Mouse (Mus musculus) forebrain, embryonic 11.5 days (tissue): ENCODE results near the gene Mfsd12. TPM values are rescaled to one million over a fixed set of nuclear protein-coding genes. Genes with fewer than 3 reads are reported as not detected.

ENCODE experiments used
- ATAC-seq: fragments of 200-750 bp; cut with Nextera tagmentation; replicated peaks from 2 replicates; pipeline ENCODE4 v1.8.0; 2017; ENCODE audit warnings: moderate TSS enrichment; ENCODE audit not compliant: low FRiP score
- DNase-seq: peaks from one replicate; pipeline ENCODE4 v3.0.0-alpha.2; 2017; ENCODE audit warnings: low spot score
- H3K27ac ChIP-seq: fragments of 300-500 bp; sonication (generic); 2 replicates; pipeline ENCODE4 v1.5.1; 2014; ENCODE audit warnings: low read depth, low read length
- H3K27me3 ChIP-seq: fragments of 300-500 bp; sonication (generic); 2 replicates; pipeline ENCODE4 v1.6.1; 2014; ENCODE audit warnings: mild to moderate bottlenecking, low read length, mixed read lengths; ENCODE audit not compliant: control insufficient read depth, insufficient read depth
- H3K36me3 ChIP-seq: fragments of 300-500 bp; sonication (generic); 2 replicates; pipeline ENCODE4 v1.6.1; 2014; ENCODE audit warnings: mild to moderate bottlenecking, low read length, moderate library complexity, mixed read lengths; ENCODE audit not compliant: control insufficient read depth, insufficient read depth
- H3K4me1 ChIP-seq: fragments of 300-500 bp; sonication (generic); replicated peaks from 2 replicates; pipeline ENCODE4 v1.6.1; 2014; ENCODE audit warnings: low read length, mixed read lengths; ENCODE audit not compliant: control insufficient read depth, insufficient read depth
- H3K4me2 ChIP-seq: fragments of 300-500 bp; sonication (generic); 2 replicates; pipeline ENCODE4 v1.6.1; 2014; ENCODE audit warnings: low read depth, mild to moderate bottlenecking, low read length, moderate library complexity, mixed read lengths; ENCODE audit not compliant: severe bottlenecking
- H3K4me3 ChIP-seq: fragments of 300-500 bp; sonication (generic); 2 replicates; pipeline ENCODE4 v1.5.1; 2014; ENCODE audit warnings: low read depth, low read length
- H3K9ac ChIP-seq: fragments of 300-500 bp; sonication (generic); 2 replicates; pipeline ENCODE4 v1.6.1; 2014; ENCODE audit warnings: low read length
- H3K9me3 ChIP-seq: fragments of 300-500 bp; sonication (generic); 2 replicates; pipeline ENCODE4 v1.6.1; 2016; ENCODE audit warnings: low read length, mixed read lengths; ENCODE audit not compliant: control insufficient read depth
- WGBS: fragments of 180-500 bp; shearing (Covaris S2); extraction: QIAGEN DNeasy Blood & Tissue Kit; methylation state at CpG from one replicate; pipeline ENCODE4 v1.1.7; 2014; 5-methylcytosine and 5-hydroxymethylcytosine counted together
- polyA plus RNA-seq: library from polyadenylated mRNA; unstranded; fragments of >200 nt; fragmentation: Nextera tagmentation; extraction: Ambion mirVana; gene quantifications from 2 replicates; pipeline ENCODE4 v1.2.1, GENCODE M21; 2014

Gene Mfsd12
- polyA plus RNA-seq, 1 experiment from 2014 or later, result 4.7 TPM

GRCm38 (mm10) chr10:81388505-81389055 lies 31.3 kb downstream of the Mfsd12 start, which contains the start of gene Gm48552:
TSS of gene Gm48552 (plus strand) at chr10:81389005.
- WGBS, result 95% methylated on average over 5 of the region's 5 CpGs
- H3K4me1 ChIP-seq, result peaks cover 11% of the 10 kb centered on the region
- H3K4me3 ChIP-seq, result no peak within 1 kb of the TSS
- no peak for DNase-seq
- no peaks in the 10 kb centered on the region for H3K9me3 ChIP-seq
- H3K9ac ChIP-seq, result no peak within 1 kb of the TSS
- no peak within 1 kb of the TSS for H3K27ac ChIP-seq
- no peak for ATAC-seq
- H3K4me2 ChIP-seq, result no peak within 1 kb of the TSS
- peaks cover 2% of the 10 kb centered on the region; the same call in 1 of the 2 replicates for H3K36me3 ChIP-seq
- H3K27me3 ChIP-seq, result no peaks in the 10 kb centered on the region

DNA sequence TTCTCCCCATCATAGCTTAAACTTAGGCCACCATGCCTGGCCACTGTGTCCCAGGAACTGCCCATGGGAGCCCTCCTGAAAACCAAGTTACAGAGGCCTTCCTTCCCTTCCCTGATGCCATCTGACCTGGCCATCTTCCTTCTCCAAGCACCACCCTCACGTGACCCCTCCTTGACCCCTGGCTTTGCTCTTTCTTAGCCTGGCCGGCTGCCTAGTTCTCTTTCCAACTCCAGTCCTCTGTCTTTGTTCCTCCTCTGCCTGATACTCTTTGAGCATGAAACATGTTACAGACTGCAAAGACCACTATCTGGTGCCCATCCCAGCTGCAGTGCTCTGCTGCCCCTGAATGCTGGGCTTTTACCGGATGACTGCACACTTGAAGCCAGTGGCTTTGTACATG lies 32.1 kb downstream of the Mfsd12 start:
- Histone ChIP-seq H3K36me3 (peaks cover 2% of the 10 kb centered on the region; the same call in 1 of the 2 replicates), H3K27me3 (no peaks in the 10 kb centered on the region), H3K9me3 (no peaks in the 10 kb centered on the region), H3K27ac (no peak overlapping the region), H3K4me1 (peaks cover 11% of the 10 kb centered on the region), H3K4me2 (no peak overlapping the region), H3K9ac (no peak overlapping the region), H3K4me3 (no peak overlapping the region)
- 66% methylated on average over 3 of the region's 3 CpGs for WGBS
- no peak for DNase-seq
- ATAC-seq, result no peak

- H3K4me1 ChIP-seq, result peaks cover 8% of the 10 kb centered on the region
- DNase-seq, result peak; percentile 89
- peaks cover 2% of the 10 kb centered on the region; the same call in 1 of the 2 replicates for H3K36me3 ChIP-seq
- H3K9me3 ChIP-seq, result no peaks in the 10 kb centered on the region
- H3K9ac ChIP-seq, result no peak overlapping the region
- peak; percentile 66; the same call in 1 of the 2 replicates for ATAC-seq
- H3K4me3 ChIP-seq, result no peak overlapping the region
- no peaks in the 10 kb centered on the region for H3K27me3 ChIP-seq
- 59% methylated on average over 23 of the region's 23 CpGs for WGBS
- no peak overlapping the region for H3K4me2 ChIP-seq
- no peak overlapping the region for H3K27ac ChIP-seq
Observed at GRCm38 (mm10) chr10:81389801-81390677, 32.7 kb downstream of the Mfsd12 start.

DNA sequence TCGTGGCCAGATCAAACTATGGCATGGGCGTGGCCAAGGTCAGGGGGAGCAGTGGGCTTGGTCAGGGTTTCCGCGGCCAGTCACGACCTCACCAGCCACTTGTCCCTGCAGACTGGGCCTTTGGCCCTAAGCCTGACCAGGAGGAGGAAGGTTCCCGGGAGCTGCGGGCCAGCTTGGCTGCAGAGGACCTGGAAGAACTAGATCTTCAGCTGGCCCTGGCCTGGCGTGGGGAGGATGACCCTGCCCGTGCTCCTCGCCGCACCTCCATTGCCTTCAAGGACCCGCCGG lies 33.3 kb downstream of the Mfsd12 start:
- no peak for DNase-seq
- no peak overlapping the region for H3K4me3 ChIP-seq

GRCm38 (mm10) chr10:81392270-81392669 lies 35.0 kb downstream of the Mfsd12 start:
- Histone ChIP-seq H3K27me3 (no peaks in the 10 kb centered on the region), H3K27ac (no peak overlapping the region), H3K36me3 (peaks cover 2% of the 10 kb centered on the region; the same call in 1 of the 2 replicates), H3K9me3 (no peaks in the 10 kb centered on the region), H3K4me2 (no peak overlapping the region), H3K4me1 (peaks cover 3% of the 10 kb centered on the region), H3K9ac (no peak overlapping the region), H3K4me3 (no peak overlapping the region)
- ATAC-seq, result no peak
- 81% methylated on average over 6 of the region's 6 CpGs for WGBS
- no peak for DNase-seq

More for the DNA sequence above, 33.3 kb downstream of the Mfsd12 start:
- 90% methylated on average over 13 of the region's 13 CpGs for WGBS
- Histone ChIP-seq H3K4me2 (no peak overlapping the region), H3K4me1 (peaks cover 5% of the 10 kb centered on the region; the same call in 1 of the 2 replicates), H3K9me3 (no peaks in the 10 kb centered on the region), H3K27ac (no peak overlapping the region), H3K27me3 (no peaks in the 10 kb centered on the region), H3K9ac (no peak overlapping the region), H3K36me3 (peaks cover 2% of the 10 kb centered on the region; the same call in 1 of the 2 replicates)
- no peak for ATAC-seq

DNA sequence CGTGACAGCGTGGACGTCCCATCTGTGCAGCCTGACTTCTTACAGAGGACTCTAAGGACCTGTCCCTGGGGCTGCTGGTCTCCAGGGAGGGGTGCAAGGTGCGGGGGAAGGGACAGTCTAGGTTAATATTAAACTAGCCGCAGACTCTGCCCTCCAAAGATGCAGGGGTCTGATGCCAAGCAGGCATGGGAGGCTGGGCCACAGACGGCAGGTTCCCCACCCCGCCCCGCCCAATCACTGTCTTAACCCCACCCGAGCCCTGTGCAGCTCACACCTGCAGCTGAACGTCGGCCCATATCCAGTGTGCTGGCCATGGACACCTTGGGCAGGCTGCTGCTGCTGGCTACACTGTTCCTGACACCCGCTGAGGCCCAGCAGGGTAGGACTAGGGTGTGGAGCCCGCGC lies 35.5 kb downstream of the Mfsd12 start, which contains the start of gene Smim24:
Smim24 (plus strand) TSS at position 271 of the 405 bp plus-strand sequence.
- Histone ChIP-seq H3K36me3 (peaks cover 2% of the 10 kb centered on the region; the same call in 1 of the 2 replicates), H3K27me3 (no peaks in the 10 kb centered on the region), H3K9ac (peak within 1 kb of the TSS; percentile 3; the same call in 1 of the 2 replicates), H3K4me1 (peaks cover 3% of the 10 kb centered on the region), H3K4me2 (peak within 1 kb of the TSS; percentile 34; the same call in 1 of the 2 replicates), H3K9me3 (no peaks in the 10 kb centered on the region), H3K4me3 (peak within 1 kb of the TSS; percentile 1; the same call in 1 of the 2 replicates), H3K27ac (no peak within 1 kb of the TSS)
- ATAC-seq (no peak), DNase-seq (no peak)
- 71% methylated on average over 14 of the region's 14 CpGs for WGBS

DNA sequence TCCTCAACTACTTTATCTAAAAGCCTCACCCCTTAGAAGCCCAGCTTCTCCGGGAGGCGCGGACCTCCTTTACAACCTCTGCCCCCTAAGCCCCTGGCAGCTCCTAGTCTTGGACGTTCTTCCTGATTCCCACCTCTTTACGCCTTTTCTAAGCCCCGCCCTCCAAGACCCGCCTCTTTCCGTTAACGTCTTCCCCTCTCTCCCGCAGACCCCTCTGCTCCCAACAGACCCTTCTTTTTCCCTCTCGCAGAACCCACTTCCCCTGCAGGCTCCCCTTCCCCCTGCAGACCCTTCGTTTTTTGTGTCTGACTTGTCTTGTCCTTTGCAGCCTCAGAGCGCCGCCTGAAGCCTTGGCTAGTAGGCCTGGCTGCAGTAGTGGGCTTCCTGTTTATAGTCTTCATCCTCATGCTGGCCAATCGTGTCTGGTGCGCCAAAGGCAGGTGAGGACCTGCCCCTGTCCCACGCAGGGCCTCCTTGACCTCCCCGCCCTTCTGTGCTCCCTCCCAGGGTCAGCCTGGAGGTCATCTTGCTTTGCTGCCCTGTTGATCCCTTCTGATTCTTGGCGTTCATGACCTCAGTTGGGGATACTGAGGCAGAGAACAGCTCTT lies 36.3 kb downstream of the Mfsd12 start:
- DNase-seq (no peak), ATAC-seq (no peak)
- Histone ChIP-seq H3K4me2 (peak overlapping the region; percentile 34; the same call in 1 of the 2 replicates), H3K27ac (no peak overlapping the region), H3K4me1 (peaks cover 3% of the 10 kb centered on the region), H3K36me3 (no peaks in the 10 kb centered on the region), H3K4me3 (peak overlapping the region; percentile 1; the same call in 1 of the 2 replicates), H3K9me3 (no peaks in the 10 kb centered on the region), H3K9ac (peak overlapping the region; percentile 3; the same call in 1 of the 2 replicates), H3K27me3 (no peaks in the 10 kb centered on the region)
- 5% methylated on average over 19 of the region's 19 CpGs for WGBS

DNA sequence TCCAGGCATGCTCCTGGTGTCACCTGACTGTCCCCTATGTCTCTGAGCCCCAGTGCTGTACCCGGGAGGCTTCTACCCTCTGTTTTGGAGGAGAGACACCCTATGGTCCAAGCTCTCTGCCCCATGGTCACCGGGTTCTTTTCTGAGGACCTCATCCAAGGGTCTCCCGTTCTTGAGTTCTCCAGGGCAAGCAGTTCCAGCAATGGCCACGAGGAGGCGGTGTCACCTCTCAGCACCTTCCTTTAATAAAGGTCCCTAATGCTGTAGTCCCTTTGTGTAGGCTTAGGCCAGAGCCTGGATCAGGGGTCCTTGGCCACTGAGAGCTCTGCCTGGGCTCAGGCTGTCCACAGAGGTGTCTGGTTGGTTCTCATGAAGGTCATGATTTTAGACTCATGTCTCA lies 37.8 kb downstream of the Mfsd12 start:
- Histone ChIP-seq H3K9ac (no peak overlapping the region), H3K4me3 (no peak overlapping the region), H3K36me3 (no peaks in the 10 kb centered on the region), H3K27me3 (no peaks in the 10 kb centered on the region), H3K27ac (no peak overlapping the region), H3K4me2 (no peak overlapping the region), H3K9me3 (no peaks in the 10 kb centered on the region), H3K4me1 (peaks cover 3% of the 10 kb centered on the region)
- 18% methylated on average over 5 of the region's 5 CpGs for WGBS
- DNase-seq (peak; percentile 89), ATAC-seq (peak; percentile 45; the same call in 1 of the 2 replicates)
